Mouse (Mus musculus) Muller cell, postnatal 12 days (primary cell): Measurements from ENCODE around the gene Dgkg.

Experiments used
- DNase-seq: peaks from one replicate; pipeline ENCODE4 v3.0.0-alpha.2; 2015; ENCODE audit errors: inconsistent ontology term

The Dgkg gene

DNA sequence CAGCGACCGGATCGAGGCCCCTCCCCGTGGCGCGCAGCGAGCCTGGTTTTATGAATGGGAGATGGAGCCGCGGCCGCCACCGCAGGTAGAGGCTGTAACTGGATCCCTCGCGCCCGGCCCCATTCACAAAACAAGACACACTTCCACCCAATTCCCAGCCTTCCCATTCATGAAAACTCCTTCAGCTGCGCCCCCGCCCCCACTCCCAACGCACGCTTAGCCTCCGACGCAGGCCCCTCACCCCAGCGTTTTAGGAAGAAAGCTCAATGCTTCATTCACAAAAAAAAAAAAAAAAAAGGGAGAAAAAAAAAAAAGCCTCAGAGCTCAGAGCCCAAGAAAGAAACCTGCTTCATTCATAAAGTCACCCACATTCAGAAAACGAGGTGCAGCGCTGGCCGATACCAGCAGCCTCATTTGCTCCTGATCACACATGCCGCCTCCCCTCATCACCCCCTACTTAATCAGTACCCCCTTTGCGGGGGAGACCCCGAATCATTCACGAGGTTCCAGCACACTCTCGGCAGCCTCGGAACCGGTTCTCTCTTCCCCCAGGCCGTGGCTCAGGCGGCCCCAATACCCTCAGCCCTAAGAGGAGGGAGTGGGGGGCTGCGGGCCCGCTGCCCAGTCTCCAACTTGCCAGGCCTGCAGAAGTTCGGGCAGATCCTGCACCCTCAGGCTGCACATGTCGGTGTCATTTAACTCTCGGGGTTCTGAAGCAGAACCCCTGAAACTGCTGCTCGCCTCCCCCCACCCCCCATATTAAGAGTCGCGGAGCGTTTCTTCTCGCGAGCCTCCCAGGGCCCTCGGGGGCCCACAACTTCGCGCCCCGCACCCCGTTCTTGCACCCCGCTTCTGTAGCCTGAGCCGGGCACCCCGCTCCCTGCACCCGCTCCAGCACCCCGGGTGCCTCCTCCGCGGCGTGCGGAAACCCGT lies 218.3 kb downstream of the Dgkg start:
- DNase-seq: peak; percentile 90

DNA sequence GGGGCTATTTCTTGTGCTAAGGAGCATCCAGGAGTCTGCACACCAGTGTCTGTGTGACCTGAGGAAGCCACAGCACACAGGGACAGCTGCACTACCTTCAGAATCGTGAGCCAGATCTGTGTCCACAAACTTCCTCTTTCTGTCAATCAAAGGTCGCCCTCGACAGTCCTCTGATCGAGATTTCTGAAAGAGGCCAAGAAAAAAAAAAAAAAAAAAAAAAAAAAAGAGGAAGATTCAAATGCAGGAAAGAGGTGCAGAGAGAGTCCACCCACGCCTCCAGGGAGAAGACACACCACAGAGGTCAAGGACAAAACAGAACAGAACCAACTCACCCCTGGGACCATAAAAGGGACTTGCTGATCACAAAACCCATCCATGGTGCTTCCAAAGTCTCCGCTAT lies 220.9 kb downstream of the Dgkg start:
- DNase-seq: no peak

DNA sequence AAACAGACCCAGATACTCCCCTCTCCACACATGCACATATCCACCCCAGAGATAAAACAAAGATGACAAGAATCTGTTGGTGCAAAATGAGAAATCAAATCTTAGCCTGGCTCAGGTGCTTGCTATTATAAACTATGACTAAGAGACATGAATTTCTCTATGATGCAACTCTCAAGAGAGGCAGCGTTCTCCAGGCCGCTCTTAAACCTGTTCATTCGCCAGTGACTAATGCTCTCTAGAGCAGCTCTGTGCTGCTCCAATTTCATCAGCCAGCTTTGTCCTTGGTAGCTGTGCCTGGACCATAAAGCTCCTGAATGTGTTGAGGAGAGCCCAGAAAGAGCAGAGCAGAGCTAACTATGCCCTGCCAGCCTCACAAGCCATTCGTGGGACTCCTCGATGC lies 222.5 kb downstream of the Dgkg start:
- DNase-seq: peak; percentile 78

DNA sequence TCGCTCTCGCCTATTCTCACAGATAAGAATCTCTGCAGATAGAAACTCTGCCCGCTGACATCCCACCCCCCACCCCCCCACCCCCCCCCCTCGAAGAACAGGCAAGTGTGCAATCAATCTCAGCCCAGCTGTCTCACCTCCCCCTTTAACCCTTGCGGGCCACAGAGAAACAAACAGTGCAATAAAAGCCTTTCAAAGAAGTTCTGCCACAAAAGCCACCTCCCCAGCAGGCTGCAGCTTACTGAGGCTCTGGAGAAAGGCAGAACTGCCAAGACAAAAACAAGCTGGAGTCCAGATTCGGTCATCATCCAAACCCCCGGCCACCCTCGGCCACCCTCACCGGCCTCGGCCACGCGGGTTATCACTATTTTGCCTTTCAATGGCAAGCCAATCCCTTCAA lies 223.1 kb downstream of the Dgkg start:
- DNase-seq: no peak

DNA sequence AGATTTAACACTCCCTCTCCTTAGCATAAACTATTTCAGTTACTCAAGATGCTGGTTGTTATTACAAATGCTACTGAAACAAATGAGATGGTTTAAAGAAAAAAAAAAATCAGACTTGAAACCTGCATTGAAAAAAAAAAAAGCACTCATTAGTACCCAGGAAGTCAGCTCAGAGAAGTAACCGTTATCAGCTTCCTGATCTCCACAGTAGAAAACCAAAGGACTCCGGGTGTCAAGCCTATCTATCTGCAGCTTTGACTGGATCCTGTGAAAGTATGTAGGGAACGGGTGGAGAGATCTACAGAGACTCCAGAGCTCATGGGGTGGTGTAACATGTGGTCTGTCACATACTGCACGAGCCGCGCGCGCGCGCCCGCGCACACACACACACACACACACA lies 225.2 kb downstream of the Dgkg start:
- no peak for DNase-seq

DNA sequence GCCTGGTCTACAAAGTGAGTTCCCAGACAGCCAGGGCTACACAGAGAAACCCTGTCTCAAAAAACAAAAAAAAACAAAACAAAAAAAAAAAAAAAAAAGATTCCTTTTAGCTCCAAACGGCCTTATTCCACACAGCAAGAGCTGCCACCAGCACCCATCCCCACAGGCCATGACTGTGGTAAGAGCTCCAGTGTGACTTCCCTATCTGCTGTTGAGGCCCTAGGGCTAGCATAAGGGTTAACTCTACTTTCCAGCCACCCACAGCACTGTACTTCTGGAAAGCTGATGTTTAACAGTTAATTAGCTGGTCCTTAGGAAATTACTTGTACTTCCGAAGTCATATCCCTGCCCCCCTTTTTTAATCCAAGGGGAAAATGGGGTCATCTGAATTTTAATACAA lies 225.7 kb downstream of the Dgkg start:
- DNase-seq: no peak

DNA sequence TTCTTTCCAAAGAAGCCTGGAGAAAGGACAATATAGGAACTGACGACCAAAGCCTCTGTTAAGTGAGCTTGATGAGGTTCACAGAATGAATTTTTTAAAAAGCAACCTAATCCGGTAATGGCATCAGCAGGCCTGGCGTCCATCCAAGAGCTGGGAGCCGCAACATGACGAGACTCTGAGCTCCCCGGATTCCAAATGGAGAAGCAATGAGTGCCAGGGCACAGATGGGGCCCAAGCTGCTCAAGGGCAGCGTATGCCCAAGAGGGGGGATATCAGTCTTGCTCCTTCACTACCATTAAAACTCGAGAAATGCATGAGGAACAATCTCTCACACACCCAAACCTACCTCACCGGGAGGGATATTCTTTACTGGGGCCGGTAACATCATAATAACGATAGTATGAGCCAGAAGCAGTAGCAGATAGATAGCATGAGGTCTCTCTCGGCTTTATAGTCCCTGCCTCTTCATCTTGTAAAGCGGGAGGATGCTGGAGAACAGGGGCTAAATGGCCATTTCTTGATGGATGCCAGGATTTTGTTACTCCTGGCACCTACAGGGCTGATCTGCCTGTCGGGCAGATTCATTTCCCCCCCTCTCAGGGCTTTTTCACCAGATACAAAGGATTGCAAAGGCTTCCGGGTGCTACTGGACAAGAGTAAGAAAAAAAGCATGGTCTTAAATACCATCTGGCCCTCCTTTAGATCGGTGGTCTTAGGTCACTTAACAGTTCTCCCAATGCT lies 226.6 kb downstream of the Dgkg start:
- DNase-seq: peak; percentile 78

DNA sequence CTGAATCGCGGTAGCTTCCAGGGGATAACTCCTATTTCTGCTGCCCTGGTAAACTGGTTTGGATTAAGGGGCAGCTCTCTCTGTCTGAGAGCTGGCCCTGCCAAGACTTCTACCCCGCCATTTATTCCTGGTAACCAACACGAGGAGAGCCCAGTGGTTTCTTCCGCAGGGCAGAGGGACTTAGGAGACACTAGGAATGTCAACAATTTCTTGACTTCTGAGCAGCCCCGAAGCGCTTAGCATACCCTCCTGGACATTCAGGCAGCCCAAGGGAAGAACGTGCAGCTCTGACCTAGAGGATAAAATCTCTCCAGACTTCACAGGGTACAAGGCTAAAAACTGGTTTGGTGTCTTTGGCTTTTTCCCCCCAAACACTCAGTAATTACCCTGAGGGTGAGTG lies 227.6 kb downstream of the Dgkg start:
- DNase-seq: no peak

DNA sequence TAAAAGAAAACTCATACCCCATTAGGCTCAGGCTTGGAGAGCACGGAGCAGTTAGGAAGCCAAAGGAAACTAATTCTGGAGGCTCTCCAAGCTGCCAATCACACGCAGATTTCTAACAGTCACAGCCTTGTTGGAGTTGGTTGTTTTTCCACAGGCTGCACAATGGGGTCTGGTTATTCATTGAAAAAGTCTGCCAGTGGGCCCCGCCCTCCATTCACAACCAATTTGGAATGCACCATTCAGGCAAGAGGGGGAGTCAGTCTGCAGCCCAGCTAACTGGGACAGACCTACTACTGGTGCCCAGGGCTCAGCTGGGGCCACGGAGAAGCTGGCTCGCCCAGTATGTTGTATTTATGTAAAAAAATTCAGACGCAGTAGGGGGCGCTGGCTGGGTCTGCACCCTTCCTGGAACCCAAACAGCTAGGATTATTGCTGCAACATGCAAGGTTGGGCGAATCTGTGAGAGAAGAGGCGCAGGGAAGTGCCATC lies 228.1 kb downstream of the Dgkg start:
- DNase-seq: peak; percentile 98

DNA sequence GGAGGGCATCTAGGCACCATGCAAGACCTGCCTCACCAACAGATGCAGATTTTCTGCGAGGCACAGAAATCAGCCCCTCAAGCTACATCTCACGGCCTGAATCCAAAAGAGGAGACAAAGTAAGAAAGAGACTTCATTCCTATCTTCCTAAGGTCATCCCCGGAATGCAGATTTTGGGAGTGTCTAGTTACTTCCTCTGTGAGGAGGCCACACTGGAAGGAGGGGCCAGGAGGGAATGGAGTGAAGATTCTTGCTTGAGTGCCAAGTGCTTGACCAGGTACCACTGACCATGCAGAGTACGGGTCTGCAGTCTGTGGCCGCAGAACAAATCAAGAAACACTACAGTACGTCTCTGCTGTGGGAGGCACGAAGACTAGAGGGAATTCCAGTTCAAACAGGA lies 230.2 kb downstream of the Dgkg start:
- DNase-seq: no peak

DNA sequence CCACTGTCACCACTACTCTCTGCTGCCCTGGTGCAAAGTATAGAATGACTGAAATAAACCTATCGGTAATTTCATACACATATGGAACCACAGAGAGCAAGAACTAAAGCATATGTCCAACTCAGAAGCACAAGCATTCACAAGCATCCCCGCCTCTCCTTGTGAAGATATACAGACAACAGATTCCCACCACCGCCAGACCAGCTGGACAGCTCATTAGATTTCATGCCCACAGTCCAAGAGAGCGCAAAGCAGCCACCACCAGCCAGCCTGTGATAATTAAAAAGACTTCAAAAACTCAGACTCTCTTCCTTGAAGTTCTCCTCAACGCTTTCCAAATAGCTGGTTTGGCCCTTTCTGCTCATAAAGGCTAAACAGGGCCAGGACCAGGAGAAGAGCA lies 234.8 kb downstream of the Dgkg start:
- DNase-seq: peak; percentile 20
